Mouse (Mus musculus) stomach, embryonic 14.5 days (tissue): ENCODE measurements around the gene Ascl2. TPM values are rescaled to one million over a fixed set of nuclear protein-coding genes. Genes with fewer than 3 reads are reported as not detected.
A peak's percentile ranks its signal among the peaks of the same experiment; 100 is the strongest.

Experiments used
- ATAC-seq: fragments of 200-750 bp; cut with Nextera tagmentation; 2 replicates; pipeline ENCODE4 v1.8.0; 2017; ENCODE audit warnings: low read depth, moderate TSS enrichment; ENCODE audit not compliant: insufficient number of reproducible peaks, insufficient read depth, low FRiP score
- H3K27ac ChIP-seq: fragments of 300-500 bp; sonication (generic); 2 replicates; pipeline ENCODE4 v1.5.1; 2014; ENCODE audit warnings: mild to moderate bottlenecking, low read length, moderate library complexity, mixed read lengths
- H3K27me3 ChIP-seq: fragments of 300-500 bp; sonication (generic); 2 replicates; pipeline ENCODE4 v1.6.1; 2014; ENCODE audit warnings: low read length, control low read depth, mixed read lengths; ENCODE audit not compliant: control insufficient read depth, insufficient read depth
- H3K36me3 ChIP-seq: fragments of 300-500 bp; sonication (generic); 2 replicates; pipeline ENCODE4 v1.6.1; 2014; ENCODE audit warnings: mild to moderate bottlenecking, control low read depth, low read length, moderate library complexity, mixed read lengths; ENCODE audit not compliant: control insufficient read depth, insufficient read depth
- H3K4me1 ChIP-seq: fragments of 300-500 bp; sonication (generic); 2 replicates; pipeline ENCODE4 v1.6.1; 2014; ENCODE audit warnings: low read length, control low read depth, mixed read lengths; ENCODE audit not compliant: control insufficient read depth, insufficient read depth
- H3K4me2 ChIP-seq: fragments of 300-500 bp; sonication (generic); replicated peaks from 2 replicates; pipeline ENCODE4 v1.6.1; 2014; ENCODE audit warnings: low read depth, low read length, control low read depth
- H3K4me3 ChIP-seq: fragments of 300-500 bp; sonication (generic); 2 replicates; pipeline ENCODE4 v1.5.1; 2014; ENCODE audit warnings: low read depth, low read length, control low read depth
- H3K9ac ChIP-seq: fragments of 300-500 bp; sonication (generic); replicated peaks from 2 replicates; pipeline ENCODE4 v1.6.1; 2014; ENCODE audit warnings: low read depth, mild to moderate bottlenecking, control low read depth, low read length, moderate library complexity, mixed read lengths
- H3K9me3 ChIP-seq: fragments of 300-500 bp; sonication (generic); 2 replicates; pipeline ENCODE4 v1.6.1; 2016; ENCODE audit warnings: low read depth, low read length, control low read depth; ENCODE audit not compliant: control insufficient read depth
- WGBS: fragments of 180-500 bp; shearing (Covaris S2); extraction: QIAGEN DNeasy Blood & Tissue Kit; methylation state at CpG from one replicate; pipeline ENCODE4 v1.1.7; 2014; 5-methylcytosine and 5-hydroxymethylcytosine counted together
- polyA plus RNA-seq: library from polyadenylated mRNA; unstranded; fragments of >200 nt; fragmentation: Nextera tagmentation; extraction: Ambion mirVana; gene quantifications from 2 replicates; pipeline ENCODE4 v1.2.1, GENCODE M21; 2014

Ascl2 gene
- polyA plus RNA-seq, 1 experiment from 2014 or later: 3.9 TPM

DNA sequence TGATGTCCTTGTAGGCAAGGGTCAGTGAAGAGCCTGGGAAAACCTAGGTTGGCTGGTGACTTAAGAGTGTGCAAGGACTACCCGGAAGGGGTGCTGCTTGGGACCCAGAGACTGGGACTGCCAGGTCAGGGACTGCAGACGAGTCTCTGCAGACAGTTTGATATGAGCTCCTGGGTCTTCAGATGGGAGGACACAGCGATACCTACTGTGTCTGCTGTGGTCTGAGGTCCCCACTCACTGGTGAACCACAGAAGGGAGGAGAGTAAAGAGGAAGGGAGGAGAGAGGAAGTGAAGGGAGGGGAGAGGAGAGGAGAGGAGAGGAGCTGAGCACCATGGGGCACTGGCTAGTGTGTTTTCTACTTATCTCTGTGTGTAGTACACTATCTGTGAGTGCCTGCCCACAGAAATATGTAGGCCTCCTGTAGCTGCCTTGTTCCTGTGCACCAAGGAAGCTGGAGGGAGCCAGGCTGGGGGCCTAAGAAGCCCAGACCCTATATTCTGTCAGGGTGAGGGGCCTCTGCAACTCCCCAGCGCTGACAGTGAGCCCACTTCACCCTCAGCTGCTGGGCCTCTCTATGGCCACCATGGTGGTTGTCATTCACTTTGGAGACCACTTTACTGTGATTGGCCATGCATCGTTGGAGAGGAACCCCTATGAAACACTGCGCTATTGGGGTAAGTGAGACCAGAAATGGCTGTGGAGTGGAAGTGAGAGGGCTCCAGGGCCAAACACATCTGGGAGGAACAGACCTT, 36.5 kb upstream of the Ascl2 start:
- no peaks in the 10 kb centered on the region for H3K27me3 ChIP-seq
- no peak overlapping the region for H3K4me2 ChIP-seq
- WGBS: 92% methylated on average over 6 of the region's 6 CpGs
- no peak overlapping the region for H3K4me3 ChIP-seq
- H3K9me3 ChIP-seq: no peaks in the 10 kb centered on the region
- no peaks in the 10 kb centered on the region for H3K36me3 ChIP-seq
- no peak overlapping the region for H3K9ac ChIP-seq
- H3K27ac ChIP-seq: no peak overlapping the region
- peaks cover 20% of the 10 kb centered on the region for H3K4me1 ChIP-seq
- ATAC-seq: peak; percentile 16; the same call in 1 of the 2 replicates

DNA sequence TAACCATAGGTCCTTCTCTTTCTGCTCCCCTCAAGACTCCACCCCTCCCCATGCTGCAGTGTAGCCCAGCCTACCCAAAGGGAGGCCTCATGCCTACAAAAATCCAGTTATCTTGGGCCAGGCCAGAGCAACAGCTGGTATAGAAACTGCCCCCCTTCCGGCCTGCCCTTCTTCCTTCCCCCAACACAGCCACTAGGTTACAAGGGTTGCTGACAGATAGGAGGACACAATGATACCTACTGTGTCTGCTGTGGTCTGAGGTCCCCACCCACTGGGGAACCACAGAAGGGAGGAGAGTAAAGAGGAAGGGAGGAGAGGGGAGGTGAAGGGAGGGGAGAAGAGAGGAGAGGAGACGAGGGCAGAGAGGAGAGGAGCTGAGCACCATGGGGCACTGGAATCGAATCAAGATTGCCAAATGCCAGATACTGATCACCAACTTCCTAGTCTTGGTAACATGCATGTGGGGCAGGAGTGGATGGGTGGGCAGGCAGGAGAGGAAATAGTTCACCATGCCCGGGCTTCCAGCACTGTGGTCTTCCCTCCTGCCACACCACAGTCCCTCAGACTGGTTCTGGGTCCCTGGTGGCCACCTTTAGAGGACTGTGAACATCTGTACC, 35.8 kb upstream of the Ascl2 start, which contains the start of gene Tspan32:
Tspan32 (plus strand) TSS at position 320 of the 617 bp plus-strand sequence.
- H3K27me3 ChIP-seq: no peaks in the 10 kb centered on the region
- no peak within 1 kb of the TSS for H3K4me3 ChIP-seq
- H3K4me2 ChIP-seq: no peak within 1 kb of the TSS
- ATAC-seq: no peak
- peaks cover 19% of the 10 kb centered on the region for H3K4me1 ChIP-seq
- WGBS: 83% methylated on average over 4 of the region's 4 CpGs
- H3K9ac ChIP-seq: no peak within 1 kb of the TSS
- H3K36me3 ChIP-seq: no peaks in the 10 kb centered on the region
- H3K9me3 ChIP-seq: no peaks in the 10 kb centered on the region
- H3K27ac ChIP-seq: no peak within 1 kb of the TSS

DNA sequence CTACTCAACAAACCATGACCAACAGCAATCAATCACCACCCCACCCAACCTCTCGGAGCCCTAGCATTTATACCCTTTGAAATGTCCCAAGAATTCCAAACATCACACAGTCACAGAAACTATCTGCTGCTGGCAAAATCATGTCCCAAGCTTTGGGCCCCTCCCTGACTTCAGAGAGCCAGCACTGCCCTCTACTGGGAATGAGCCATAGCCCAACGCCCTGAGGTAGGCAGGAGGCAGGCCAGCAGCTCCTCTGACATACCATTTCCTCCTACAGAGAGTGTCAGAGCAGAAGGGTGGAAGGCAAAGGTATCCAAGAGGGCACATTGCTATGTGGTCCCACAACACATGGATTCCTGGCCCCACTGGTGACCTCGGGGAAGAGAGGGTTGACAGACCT, 33.6 kb upstream of the Ascl2 start:
- Histone ChIP-seq H3K9ac (no peak overlapping the region), H3K4me2 (no peak overlapping the region), H3K9me3 (no peaks in the 10 kb centered on the region), H3K27ac (no peak overlapping the region), H3K4me3 (no peak overlapping the region), H3K4me1 (peaks cover 1% of the 10 kb centered on the region; the same call in 1 of the 2 replicates), H3K36me3 (no peaks in the 10 kb centered on the region), H3K27me3 (no peaks in the 10 kb centered on the region)
- ATAC-seq: no peak
- 25% methylated on average over 3 of the region's 3 CpGs for WGBS

DNA sequence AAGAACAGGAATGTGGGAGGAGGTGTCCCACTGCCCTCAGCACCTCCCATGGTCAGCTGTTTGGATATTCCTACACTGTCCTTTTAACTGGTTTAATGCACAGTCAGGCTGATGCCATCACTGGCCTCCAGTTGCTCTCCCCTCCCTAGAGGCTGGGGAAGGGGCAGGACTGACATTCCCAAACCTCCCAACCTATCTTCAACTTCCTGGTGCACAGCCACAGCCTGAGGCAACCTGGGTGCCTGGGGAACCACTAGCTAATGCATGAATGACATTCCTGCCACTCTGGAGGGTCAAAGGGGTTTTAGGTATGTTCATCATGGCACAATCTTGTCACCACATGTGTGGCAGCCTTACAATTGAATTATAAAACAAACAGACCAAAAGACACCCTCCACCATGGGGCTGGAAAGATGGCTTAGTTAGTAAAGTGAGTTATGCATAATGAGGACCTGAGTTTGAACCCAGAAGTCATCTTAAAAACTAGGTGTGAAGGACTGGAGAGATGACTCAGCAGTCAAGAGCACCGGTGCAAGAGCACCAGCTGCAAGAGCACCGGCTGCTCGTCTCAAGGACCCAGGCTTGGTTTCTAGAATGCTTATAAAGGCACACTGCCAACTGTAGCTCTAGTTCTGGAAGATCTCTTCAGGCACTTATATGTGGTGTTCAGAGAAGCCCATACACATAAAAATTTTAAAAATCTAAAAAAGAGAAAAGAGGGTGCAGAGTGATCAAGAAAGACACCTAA, 28.5 kb upstream of the Ascl2 start:
- Histone ChIP-seq H3K27ac (no peak overlapping the region), H3K4me2 (no peak overlapping the region), H3K4me3 (no peak overlapping the region), H3K36me3 (no peaks in the 10 kb centered on the region), H3K4me1 (no peaks in the 10 kb centered on the region; the same call in 1 of the 2 replicates), H3K9ac (no peak overlapping the region), H3K27me3 (no peaks in the 10 kb centered on the region), H3K9me3 (no peaks in the 10 kb centered on the region)
- 42% methylated on average over 3 of the region's 3 CpGs for WGBS
- no peak for ATAC-seq

DNA sequence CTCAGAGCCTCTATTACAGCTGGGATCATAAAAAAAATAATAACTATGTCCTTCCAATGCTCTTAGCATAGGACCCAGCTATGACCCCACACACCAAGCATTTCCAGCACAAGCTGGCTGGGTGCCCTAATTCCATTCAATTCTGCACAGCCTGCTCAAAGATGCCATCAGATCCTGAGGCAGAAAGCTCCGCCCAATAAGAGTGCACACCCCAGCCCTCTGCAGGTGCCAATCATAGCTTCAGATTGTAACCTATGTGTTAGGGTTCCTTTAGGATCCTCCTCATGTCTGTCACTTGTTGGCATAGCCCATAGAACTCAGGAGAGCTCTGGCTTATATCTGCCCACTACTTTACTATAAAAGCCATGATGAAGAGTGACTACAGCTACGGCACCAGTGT, 27.9 kb upstream of the Ascl2 start:
- Histone ChIP-seq H3K27ac (no peak overlapping the region), H3K27me3 (no peaks in the 10 kb centered on the region), H3K9me3 (no peaks in the 10 kb centered on the region), H3K4me2 (no peak overlapping the region), H3K4me3 (no peak overlapping the region), H3K36me3 (no peaks in the 10 kb centered on the region), H3K4me1 (no peaks in the 10 kb centered on the region; the same call in 1 of the 2 replicates), H3K9ac (no peak overlapping the region)
- no peak for ATAC-seq
- WGBS: 68% methylated on average over 2 of the region's 2 CpGs

DNA sequence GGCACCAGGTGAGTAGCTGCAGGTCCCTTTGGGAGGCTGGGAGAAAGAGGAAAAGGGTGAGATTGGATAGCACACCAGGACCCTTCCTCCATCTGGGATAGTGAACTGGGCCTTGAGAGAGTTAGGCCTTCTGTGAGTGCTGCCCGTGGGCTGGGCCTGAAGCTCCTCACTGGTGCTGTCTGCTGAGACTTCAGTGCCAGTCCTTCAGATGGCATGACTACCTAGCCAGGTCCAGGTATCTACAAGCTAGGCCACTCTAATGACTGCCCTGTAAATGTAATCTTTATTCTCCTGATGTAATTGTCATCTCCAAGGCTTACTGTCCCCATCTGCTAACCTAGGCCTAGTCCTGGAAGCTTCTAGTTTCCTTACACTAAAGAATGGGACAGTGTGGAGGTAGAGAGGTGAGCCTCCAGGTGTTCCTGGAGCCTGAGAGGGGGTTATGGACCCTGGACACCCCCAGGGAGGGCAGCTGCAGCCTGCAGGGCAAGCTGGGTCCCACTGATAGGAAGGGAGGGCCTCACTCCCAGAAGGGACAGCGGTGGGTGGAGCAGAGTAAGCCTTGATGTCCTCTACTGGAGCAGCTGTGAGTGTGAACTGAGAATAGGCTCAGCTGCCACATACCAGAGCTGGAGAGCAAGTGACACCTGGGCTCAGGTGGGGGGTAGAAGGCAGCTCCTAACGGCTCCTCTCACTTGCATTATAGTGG, 26.7 kb upstream of the Ascl2 start:
- Histone ChIP-seq H3K27ac (no peak overlapping the region), H3K9ac (no peak overlapping the region), H3K27me3 (no peaks in the 10 kb centered on the region), H3K9me3 (no peaks in the 10 kb centered on the region), H3K36me3 (no peaks in the 10 kb centered on the region), H3K4me3 (no peak overlapping the region), H3K4me2 (no peak overlapping the region), H3K4me1 (no peaks in the 10 kb centered on the region; the same call in 1 of the 2 replicates)
- 64% methylated on average over 3 of the region's 3 CpGs for WGBS
- peak; percentile 69; the same call in 1 of the 2 replicates for ATAC-seq

DNA sequence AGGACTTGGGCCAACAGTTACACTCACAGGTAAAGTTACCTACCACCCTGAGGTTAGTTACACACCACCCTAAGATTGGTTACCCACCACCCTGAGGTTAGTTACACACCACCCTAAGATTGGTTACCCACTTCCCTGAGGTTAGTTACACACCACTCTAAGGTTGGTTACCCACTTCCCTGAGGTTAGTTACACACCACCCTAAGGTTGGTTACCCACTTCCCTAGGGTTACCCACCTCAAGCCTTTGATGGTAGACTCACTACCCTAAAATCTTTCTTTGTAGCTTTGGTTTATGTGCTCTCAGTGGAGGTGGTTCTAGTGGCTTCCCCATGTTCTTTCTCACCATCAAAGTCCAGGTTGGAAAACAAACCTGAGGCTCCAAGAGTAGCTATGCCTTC, 25.9 kb upstream of the Ascl2 start:
- no peak for ATAC-seq
- Histone ChIP-seq H3K27ac (no peak overlapping the region), H3K36me3 (no peaks in the 10 kb centered on the region), H3K27me3 (no peaks in the 10 kb centered on the region), H3K4me1 (no peaks in the 10 kb centered on the region; the same call in 1 of the 2 replicates), H3K4me2 (no peak overlapping the region), H3K9ac (no peak overlapping the region), H3K4me3 (no peak overlapping the region), H3K9me3 (no peaks in the 10 kb centered on the region)

DNA sequence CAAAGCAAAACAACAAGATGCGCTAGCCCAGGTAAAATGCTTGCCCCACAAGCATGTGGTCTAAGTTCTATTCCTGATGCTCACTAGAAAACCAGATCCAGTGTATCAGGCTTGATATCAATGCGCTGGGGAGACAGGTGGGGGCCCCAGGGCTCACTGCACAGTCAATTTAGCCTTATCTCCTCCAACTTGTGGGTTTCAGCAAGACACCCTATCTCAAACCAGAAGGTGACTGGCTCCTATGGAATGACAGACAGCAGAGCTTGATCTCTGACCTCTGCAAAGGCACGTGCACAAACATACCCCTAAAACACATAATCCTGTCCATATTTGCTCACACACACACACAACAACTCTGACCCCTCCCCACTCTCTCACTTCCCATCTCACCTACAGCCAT, 18.7 kb upstream of the Ascl2 start:
- H3K4me1 ChIP-seq: no peaks in the 10 kb centered on the region
- no peak overlapping the region for H3K27ac ChIP-seq
- whole genome bisulfite sequencing: 70% methylated on average over 3 of the region's 3 CpGs
- no peak for ATAC-seq
- H3K36me3 ChIP-seq: no peaks in the 10 kb centered on the region
- no peak overlapping the region for H3K9ac ChIP-seq
- no peak overlapping the region for H3K4me2 ChIP-seq
- H3K27me3 ChIP-seq: no peaks in the 10 kb centered on the region
- H3K9me3 ChIP-seq: no peaks in the 10 kb centered on the region
- H3K4me3 ChIP-seq: no peak overlapping the region
